Mouse (Mus musculus): Measurements from ENCODE around the gene Ramac.

Ramac gene

GRCm38 (mm10) chr7:81762180-81763109 lies at the start of gene Ramac:
Ramac (plus strand) TSS chr7:81762925.
- DNase-seq, result peak; percentile 89

GRCm38 (mm10) chr7:81718657-81719056 lies 44.1 kb upstream of the Ramac start:
- DNase-seq, result no peak

GRCm38 (mm10) chr7:81719216-81719661 lies 43.5 kb upstream of the Ramac start:
- no peak for DNase-seq

- no peak for DNase-seq
Measured at GRCm38 (mm10) chr7:81721271-81721670, 41.5 kb upstream of the Ramac start.

GRCm38 (mm10) chr7:81723851-81724250 lies 38.9 kb upstream of the Ramac start:
- peak; percentile 25 for DNase-seq

GRCm38 (mm10) chr7:81725986-81726727 lies 36.6 kb upstream of the Ramac start:
- DNase-seq, result no peak

GRCm38 (mm10) chr7:81726728-81727005 lies 36.1 kb upstream of the Ramac start:
- DNase-seq, result no peak

GRCm38 (mm10) chr7:81727716-81728115 lies 35.0 kb upstream of the Ramac start:
- no peak for DNase-seq

- DNase-seq, result no peak
Measured at GRCm38 (mm10) chr7:81729787-81730186, 32.9 kb upstream of the Ramac start.

- DNase-seq, result peak; percentile 76
Measured at GRCm38 (mm10) chr7:81731181-81731651, 31.5 kb upstream of the Ramac start.

GRCm38 (mm10) chr7:81732183-81733089 lies 30.3 kb upstream of the Ramac start:
- DNase-seq, result no peak

GRCm38 (mm10) chr7:81735300-81736048 lies 27.3 kb upstream of the Ramac start:
- DNase-seq, result no peak

GRCm38 (mm10) chr7:81738720-81739385 lies 23.9 kb upstream of the Ramac start:
- DNase-seq, result no peak

- no peak for DNase-seq
Measured at GRCm38 (mm10) chr7:81740010-81740409, 22.7 kb upstream of the Ramac start.

GRCm38 (mm10) chr7:81744145-81744544 lies 18.6 kb upstream of the Ramac start:
- no peak for DNase-seq

GRCm38 (mm10) chr7:81747956-81748355 lies 14.8 kb upstream of the Ramac start:
- DNase-seq, result no peak

GRCm38 (mm10) chr7:81763110-81763845 lies 553 bp downstream of the Ramac start:
- DNase-seq, result peak; percentile 35

GRCm38 (mm10) chr7:81772786-81773539 lies 10.2 kb downstream of the Ramac start:
- DNase-seq, result no peak

GRCm38 (mm10) chr7:81775325-81775724 lies 12.6 kb downstream of the Ramac start:
- DNase-seq, result no peak

GRCm38 (mm10) chr7:81777667-81778218 lies 15.0 kb downstream of the Ramac start:
- DNase-seq, result no peak

Data from right cerebral cortex, adult 18-20 months (tissue).